In the genomic region with DNA sequence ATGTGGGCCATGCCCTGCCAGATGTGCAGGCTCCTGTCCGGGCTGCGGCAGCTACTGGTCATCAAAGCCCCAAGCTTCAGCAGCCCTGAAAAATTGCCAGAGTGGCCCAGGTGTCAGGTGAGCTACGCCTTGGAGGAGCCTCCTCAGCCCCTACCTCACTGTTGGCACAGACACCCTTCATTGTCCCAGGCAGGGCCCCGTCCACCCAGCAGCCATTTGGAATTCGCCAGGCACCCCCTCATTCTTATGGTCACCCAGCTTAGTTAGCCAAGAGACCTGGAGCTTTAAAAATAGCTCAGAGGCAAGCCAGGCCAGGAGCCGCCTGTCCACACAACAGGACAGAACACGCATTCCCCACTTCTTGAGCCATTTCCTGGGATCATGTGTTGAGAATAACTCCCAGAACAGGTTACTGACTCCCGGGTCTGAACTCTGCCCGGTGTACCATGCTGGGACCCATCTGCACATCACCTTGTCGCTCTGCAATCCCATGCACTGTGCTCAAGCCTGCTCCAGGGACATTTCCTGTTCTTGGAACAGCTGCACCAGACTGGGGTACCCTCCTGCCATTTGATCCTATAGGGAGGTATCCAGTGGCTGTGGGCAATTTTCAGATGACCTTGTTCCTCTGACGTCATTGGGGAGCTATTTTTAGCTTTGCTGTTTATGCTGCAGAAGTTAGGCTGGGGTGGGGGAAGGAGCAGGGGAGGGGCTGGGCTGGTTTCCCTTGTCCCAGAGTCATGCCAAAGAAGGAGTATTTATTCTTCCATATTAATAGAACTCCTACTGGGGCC, we compare ENCODE assay signal across 12 mouse cellular contexts. TPM values are rescaled to one million over a fixed set of nuclear protein-coding genes. Genes with fewer than 3 reads are reported as not detected.
A peak's percentile ranks its signal among the peaks of the same experiment; 100 is the strongest.
DNase-seq lines count a peak whose midpoint lies in the region; ATAC-seq and TF ChIP-seq lines count a peak whose summit lies in the region.
"Had no signal": no experiment of that assay in that cellular context is flagged by ENCODE, and none has a peak within 500 bp of the region (broad histone marks: within the 10 kb centered on the region; RNA-seq: fewer than 3 reads in every experiment).

No protein-coding gene starts in this region.

- H3K36me3 ChIP-seq in intestine, embryonic 14.5 days (ENCODE audit: control insufficient read depth, insufficient read depth, low read length) = no peaks in the 10 kb centered on the region
- H3K36me3 ChIP-seq in intestine, postnatal 0 days (ENCODE audit: control insufficient read depth, insufficient read depth) = no peaks in the 10 kb centered on the region
- H3K36me3 ChIP-seq in C2C12 (ENCODE audit: control insufficient read depth, insufficient read depth) = no peaks in the 10 kb centered on the region
- H3K36me3 ChIP-seq in embryonic facial prominence, embryonic 12.5 days = no peaks in the 10 kb centered on the region
- H3K36me3 ChIP-seq in intestine, embryonic 15.5 days = no peaks in the 10 kb centered on the region
- H3K36me3 ChIP-seq in forebrain, postnatal 0 days (ENCODE audit: insufficient read depth) = no peaks in the 10 kb centered on the region
- H3K36me3 ChIP-seq: forebrain, embryonic 12.5 days; hindbrain, embryonic 12.5 days; liver, embryonic 13.5 days had no signal

- H3K27ac ChIP-seq in intestine, embryonic 14.5 days (ENCODE audit: low read depth) = no peak overlapping the region
- no peak overlapping the region for H3K27ac ChIP-seq in intestine, postnatal 0 days (ENCODE audit: low read depth, low read length)
- H3K27ac ChIP-seq in embryonic facial prominence, embryonic 12.5 days = peak overlapping the region; percentile 13; the same call in 1 of the 2 replicates
- H3K27ac ChIP-seq in intestine, embryonic 15.5 days = no peak overlapping the region
- H3K27ac ChIP-seq in forebrain, postnatal 0 days (ENCODE audit: low read depth, low read length) = no peak overlapping the region
- H3K27ac ChIP-seq: forebrain, embryonic 12.5 days; hindbrain, embryonic 12.5 days; liver, embryonic 13.5 days had no signal

- DNase-seq in intestine, embryonic 14.5 days (ENCODE audit: low spot score) = no peak
- DNase-seq in forebrain, postnatal 0 days = no peak
- no peak for DNase-seq in MN1 (ENCODE audit: low spot score)
- DNase-seq: liver, embryonic 13.5 days had no signal

- no peak for TF ChIP-seq CTCF in intestine, postnatal 0 days (IDR thresholded peaks at IDR 0.05; ENCODE audit: low read depth)
- no peak for TF ChIP-seq CTCF in C2C12 (IDR thresholded peaks at IDR 0.05; ENCODE audit: control insufficient read depth, insufficient read depth, insufficient read length)
- TF ChIP-seq CTCF in forebrain, postnatal 0 days (IDR thresholded peaks at IDR 0.05; ENCODE audit: low read depth) = no peak

- H3K9me3 ChIP-seq in intestine, embryonic 14.5 days (ENCODE audit: control insufficient read depth, low read length) = no peaks in the 10 kb centered on the region
- H3K9me3 ChIP-seq in intestine, postnatal 0 days (ENCODE audit: control insufficient read depth) = no peaks in the 10 kb centered on the region
- H3K9me3 ChIP-seq in embryonic facial prominence, embryonic 12.5 days = no peaks in the 10 kb centered on the region
- no peaks in the 10 kb centered on the region for H3K9me3 ChIP-seq in intestine, embryonic 15.5 days
- H3K9me3 ChIP-seq in forebrain, postnatal 0 days (ENCODE audit: low read length) = no peaks in the 10 kb centered on the region
- H3K9me3 ChIP-seq: forebrain, embryonic 12.5 days; hindbrain, embryonic 12.5 days; liver, embryonic 13.5 days had no signal

- H3K79me2 ChIP-seq in C2C12 (ENCODE audit: control insufficient read depth, insufficient read depth) = no peaks in the 10 kb centered on the region

- no peaks in the 10 kb centered on the region for H3K79me3 ChIP-seq in C2C12 (ENCODE audit: low read depth)

- H3ac ChIP-seq in C2C12 (ENCODE audit: control insufficient read depth, insufficient read length, low read depth) = peak overlapping the region; percentile 8

- ATAC-seq in intestine, embryonic 14.5 days (replicated peaks; ENCODE audit: low FRiP score, low TSS enrichment, low read depth) = peak; percentile 29; the same call in 1 of the 2 replicates
- no peak for ATAC-seq in intestine, postnatal 0 days
- no peak for ATAC-seq in embryonic facial prominence, embryonic 12.5 days (ENCODE audit: insufficient number of reproducible peaks, insufficient read depth, low FRiP score, low TSS enrichment)
- ATAC-seq in intestine, embryonic 15.5 days = peak; percentile 65
- ATAC-seq in forebrain, postnatal 0 days = no peak
- no peak for ATAC-seq in monocyte, adult 5-6 weeks (replicated peaks; ENCODE audit: insufficient number of reproducible peaks, low FRiP score, low TSS enrichment, poor library complexity, severe bottlenecking)

- H3K4me1 ChIP-seq in intestine, embryonic 14.5 days (replicated peaks; ENCODE audit: control insufficient read depth, insufficient read depth, low read length) = peaks cover 16% of the 10 kb centered on the region
- H3K4me1 ChIP-seq in intestine, postnatal 0 days (replicated peaks; ENCODE audit: control insufficient read depth, insufficient read depth, low read length) = no peaks in the 10 kb centered on the region
- H3K4me1 ChIP-seq in embryonic facial prominence, embryonic 12.5 days = peaks cover 37% of the 10 kb centered on the region
- peaks cover 16% of the 10 kb centered on the region for H3K4me1 ChIP-seq in intestine, embryonic 15.5 days (replicated peaks)
- H3K4me1 ChIP-seq in forebrain, postnatal 0 days (ENCODE audit: insufficient read depth) = no peaks in the 10 kb centered on the region

- peaks cover under 1% of the 10 kb centered on the region; the same call in 1 of the 2 replicates for H3K27me3 ChIP-seq in intestine, embryonic 14.5 days (replicated peaks; ENCODE audit: control insufficient read depth, insufficient read depth, low read length)
- no peaks in the 10 kb centered on the region for H3K27me3 ChIP-seq in intestine, postnatal 0 days (replicated peaks; ENCODE audit: control insufficient read depth, insufficient read depth, low read length)
- H3K27me3 ChIP-seq in C2C12 (ENCODE audit: control insufficient read depth, insufficient read depth, insufficient read length) = no peaks in the 10 kb centered on the region
- peaks cover under 1% of the 10 kb centered on the region; the same call in 1 of the 2 replicates for H3K27me3 ChIP-seq in embryonic facial prominence, embryonic 12.5 days
- 0 out of 2 replicates have a peak, but pooled peaks cover under 1% of the 10 kb centered on the region for H3K27me3 ChIP-seq in intestine, embryonic 15.5 days (replicated peaks)
- H3K27me3 ChIP-seq in forebrain, postnatal 0 days (ENCODE audit: insufficient read depth, low read length) = no peaks in the 10 kb centered on the region

- H3K9ac ChIP-seq in intestine, embryonic 14.5 days (ENCODE audit: low read length) = no peak overlapping the region
- H3K9ac ChIP-seq in intestine, postnatal 0 days (ENCODE audit: low read depth, low read length) = no peak overlapping the region
- H3K9ac ChIP-seq in embryonic facial prominence, embryonic 12.5 days = no peak overlapping the region
- H3K9ac ChIP-seq in intestine, embryonic 15.5 days = no peak overlapping the region
- H3K9ac ChIP-seq in forebrain, postnatal 0 days = no peak overlapping the region
- H3K9ac ChIP-seq: forebrain, embryonic 12.5 days; hindbrain, embryonic 12.5 days; liver, embryonic 13.5 days had no signal

- H3K4me3 ChIP-seq in intestine, embryonic 14.5 days (ENCODE audit: low read depth, low read length) = no peak overlapping the region
- H3K4me3 ChIP-seq in intestine, postnatal 0 days (ENCODE audit: low read depth, low read length) = no peak overlapping the region
- no peak overlapping the region for H3K4me3 ChIP-seq in C2C12 (ENCODE audit: insufficient read depth, poor library complexity, severe bottlenecking)
- H3K4me3 ChIP-seq in embryonic facial prominence, embryonic 12.5 days = no peak overlapping the region
- no peak overlapping the region for H3K4me3 ChIP-seq in intestine, embryonic 15.5 days (replicated peaks)
- H3K4me3 ChIP-seq in forebrain, postnatal 0 days (ENCODE audit: low read depth, low read length) = no peak overlapping the region
- H3K4me3 ChIP-seq: forebrain, embryonic 12.5 days; hindbrain, embryonic 12.5 days; liver, embryonic 13.5 days had no signal

- WGBS in intestine, embryonic 14.5 days = 45% methylated on average over 11 of the region's 11 CpGs
- WGBS in intestine, postnatal 0 days = 56% methylated on average over 11 of the region's 11 CpGs
- 44% methylated on average over 11 of the region's 11 CpGs for WGBS in embryonic facial prominence, embryonic 12.5 days
- 49% methylated on average over 11 of the region's 11 CpGs for WGBS in intestine, embryonic 15.5 days
- WGBS in forebrain, postnatal 0 days = 66% methylated on average over 11 of the region's 11 CpGs

- no peak overlapping the region for H3K4me2 ChIP-seq in intestine, embryonic 14.5 days (ENCODE audit: low read length)
- no peak overlapping the region for H3K4me2 ChIP-seq in intestine, postnatal 0 days (replicated peaks; ENCODE audit: low read depth)
- no peak overlapping the region for H3K4me2 ChIP-seq in embryonic facial prominence, embryonic 12.5 days (replicated peaks)
- H3K4me2 ChIP-seq in intestine, embryonic 15.5 days (replicated peaks) = no peak overlapping the region
- H3K4me2 ChIP-seq in forebrain, postnatal 0 days (ENCODE audit: low read depth) = no peak overlapping the region
- H3K4me2 ChIP-seq: forebrain, embryonic 12.5 days; hindbrain, embryonic 12.5 days; liver, embryonic 13.5 days had no signal

RNA-seq across cellular contexts. Expression of gene Mylk2, which starts 5.9 kb away (rescaled TPM):
- polyA plus RNA-seq in intestine, embryonic 14.5 days (2014; fragmentation: Nextera tagmentation; extraction: Ambion mirVana) = 0.09 TPM in 1 of 2 replicates, not detected in the other
- polyA plus RNA-seq in intestine, postnatal 0 days (2015; fragmentation: Nextera tagmentation; extraction: Ambion mirVana) = 0.07 TPM in 1 of 2 replicates, not detected in the other
- polyA plus RNA-seq in C2C12 (2012; fragmentation: generic; extraction: Trizol) = 3.9 TPM
- 0.06 TPM in 1 of 2 replicates, not detected in the other for polyA plus RNA-seq in embryonic facial prominence, embryonic 12.5 days (2016; fragmentation: Nextera tagmentation; extraction: Ambion mirVana)
- polyA plus RNA-seq in intestine, embryonic 15.5 days (2015; fragmentation: Nextera tagmentation; extraction: Ambion mirVana) = 0.06 TPM in 1 of 2 replicates, not detected in the other
- 0.29 TPM in 1 of 2 replicates, not detected in the other for total RNA-seq in forebrain, postnatal 0 days (2014; rRNA removed)
- not detected in 2 replicates for polyA plus RNA-seq in forebrain, postnatal 0 days (2015; fragmentation: Nextera tagmentation; extraction: Ambion mirVana)
- total RNA-seq in monocyte, adult 5-6 weeks (2017) = not detected in 3 replicates
- total RNA-seq: MEL had no signal
- polyA plus RNA-seq: forebrain, embryonic 12.5 days; hindbrain, embryonic 12.5 days; liver, embryonic 13.5 days had no signal

RNA-seq across cellular contexts. Expression of gene Foxs1, which starts 27.8 kb away (rescaled TPM):
- polyA plus RNA-seq in intestine, embryonic 14.5 days (2014; fragmentation: Nextera tagmentation; extraction: Ambion mirVana) = 2.2 and 2.5 TPM in 2 replicates
- 2.1 and 2.9 TPM in 2 replicates for polyA plus RNA-seq in intestine, postnatal 0 days (2015; fragmentation: Nextera tagmentation; extraction: Ambion mirVana)
- polyA plus RNA-seq in C2C12 (2012; fragmentation: generic; extraction: Trizol) = 55.0 TPM
- 0.80 and 0.84 TPM in 2 replicates for polyA plus RNA-seq in embryonic facial prominence, embryonic 12.5 days (2016; fragmentation: Nextera tagmentation; extraction: Ambion mirVana)
- 3.1 and 3.9 TPM in 2 replicates for polyA plus RNA-seq in intestine, embryonic 15.5 days (2015; fragmentation: Nextera tagmentation; extraction: Ambion mirVana)
- 2.4 and 2.6 TPM in 2 replicates for total RNA-seq in forebrain, postnatal 0 days (2014; rRNA removed)
- polyA plus RNA-seq in forebrain, postnatal 0 days (2015; fragmentation: Nextera tagmentation; extraction: Ambion mirVana) = 3.1 TPM in 2 replicates
- total RNA-seq in monocyte, adult 5-6 weeks (2017) = not detected in 3 replicates
- total RNA-seq: MEL had no signal

RNA-seq across cellular contexts. Expression of gene Dusp15, which starts 46.3 kb away (rescaled TPM):
- polyA plus RNA-seq in intestine, embryonic 14.5 days (2014; fragmentation: Nextera tagmentation; extraction: Ambion mirVana) = 0.09 and 0.11 TPM in 2 replicates
- 0.13 TPM in 1 of 2 replicates, not detected in the other for polyA plus RNA-seq in intestine, postnatal 0 days (2015; fragmentation: Nextera tagmentation; extraction: Ambion mirVana)
- 0.06 TPM for polyA plus RNA-seq in C2C12 (2012; fragmentation: generic; extraction: Trizol)
- polyA plus RNA-seq in embryonic facial prominence, embryonic 12.5 days (2016; fragmentation: Nextera tagmentation; extraction: Ambion mirVana) = 0.90 and 1.4 TPM in 2 replicates
- 0.14 and 0.36 TPM in 2 replicates for polyA plus RNA-seq in intestine, embryonic 15.5 days (2015; fragmentation: Nextera tagmentation; extraction: Ambion mirVana)
- total RNA-seq in forebrain, postnatal 0 days (2014; rRNA removed) = 23.7 and 25.0 TPM in 2 replicates
- polyA plus RNA-seq in forebrain, postnatal 0 days (2015; fragmentation: Nextera tagmentation; extraction: Ambion mirVana) = 12.9 and 14.8 TPM in 2 replicates
- not detected in 3 replicates for total RNA-seq in monocyte, adult 5-6 weeks (2017)
- total RNA-seq: MEL had no signal
- polyA plus RNA-seq: liver, embryonic 13.5 days had no signal

RNA-seq across cellular contexts. Expression of gene Ttll9, which starts 57.1 kb away (rescaled TPM):
- 0.26 and 0.35 TPM in 2 replicates for polyA plus RNA-seq in intestine, embryonic 14.5 days (2014; fragmentation: Nextera tagmentation; extraction: Ambion mirVana)
- polyA plus RNA-seq in intestine, postnatal 0 days (2015; fragmentation: Nextera tagmentation; extraction: Ambion mirVana) = 0.65 TPM in 1 of 2 replicates, not detected in the other
- 0.16 TPM for polyA plus RNA-seq in C2C12 (2012; fragmentation: generic; extraction: Trizol)
- 0.50 and 0.97 TPM in 2 replicates for polyA plus RNA-seq in embryonic facial prominence, embryonic 12.5 days (2016; fragmentation: Nextera tagmentation; extraction: Ambion mirVana)
- polyA plus RNA-seq in intestine, embryonic 15.5 days (2015; fragmentation: Nextera tagmentation; extraction: Ambion mirVana) = 0.18 TPM in 1 of 2 replicates, not detected in the other
- 3.3 and 8.0 TPM in 2 replicates for total RNA-seq in forebrain, postnatal 0 days (2014; rRNA removed)
- 3.9 and 4.3 TPM in 2 replicates for polyA plus RNA-seq in forebrain, postnatal 0 days (2015; fragmentation: Nextera tagmentation; extraction: Ambion mirVana)
- total RNA-seq in monocyte, adult 5-6 weeks (2017) = not detected in 3 replicates

RNA-seq across cellular contexts. Expression of gene Tpx2, which starts 57.5 kb away (rescaled TPM):
- polyA plus RNA-seq in intestine, embryonic 14.5 days (2014; fragmentation: Nextera tagmentation; extraction: Ambion mirVana) = 88.3 and 95.4 TPM in 2 replicates
- polyA plus RNA-seq in intestine, postnatal 0 days (2015; fragmentation: Nextera tagmentation; extraction: Ambion mirVana) = 15.3 and 16.1 TPM in 2 replicates
- 54.8 TPM for polyA plus RNA-seq in C2C12 (2012; fragmentation: generic; extraction: Trizol)
- 92.4 and 106 TPM in 2 replicates for polyA plus RNA-seq in embryonic facial prominence, embryonic 12.5 days (2016; fragmentation: Nextera tagmentation; extraction: Ambion mirVana)
- 60.1 and 67.6 TPM in 2 replicates for polyA plus RNA-seq in intestine, embryonic 15.5 days (2015; fragmentation: Nextera tagmentation; extraction: Ambion mirVana)
- total RNA-seq in forebrain, postnatal 0 days (2014; rRNA removed) = 10.5 and 22.5 TPM in 2 replicates
- polyA plus RNA-seq in forebrain, postnatal 0 days (2015; fragmentation: Nextera tagmentation; extraction: Ambion mirVana) = 11.0 and 11.2 TPM in 2 replicates
- total RNA-seq in monocyte, adult 5-6 weeks (2017) = 1.1 to 2.7 TPM (median 1.6 TPM) in 3 replicates

Comparison
In these comparisons a context has a peak if more than half of its experiments do, and no peak if none do; other contexts are left out.
1. ATAC-seq: peak in intestine, embryonic 14.5 days (single experiment) and intestine, embryonic 15.5 days (single experiment); none in intestine, postnatal 0 days (single experiment), embryonic facial prominence, embryonic 12.5 days (single experiment), forebrain, postnatal 0 days (single experiment) and monocyte, adult 5-6 weeks (single experiment).
2. RNA of gene Foxs1, which starts 27.8 kb away (polyA plus RNA-seq): 55.0 TPM in C2C12 (single experiment); 3.1 to 3.9 TPM in intestine, embryonic 15.5 days, 3.1 TPM in forebrain, postnatal 0 days, 2.2 to 2.5 TPM in intestine, embryonic 14.5 days, 2.1 to 2.9 TPM in intestine, postnatal 0 days and 0.80 to 0.84 TPM in embryonic facial prominence, embryonic 12.5 days; every median in the first group is over 10 times any median in the second.